Mouse (Mus musculus): ENCODE data around the gene Atp10a. TPM values are rescaled to one million over a fixed set of nuclear protein-coding genes. Genes with fewer than 3 reads are reported as not detected.
A peak's percentile ranks its signal among the peaks of the same experiment; 100 is the strongest.
"Not testable (repeated sequence)": the region's sequence is repeated elsewhere in the genome, so short reads cannot be mapped to it uniquely, and the experiment has no call there.

Gene Atp10a
- polyA plus RNA-seq, 1 experiment = 3.4 TPM

DNA sequence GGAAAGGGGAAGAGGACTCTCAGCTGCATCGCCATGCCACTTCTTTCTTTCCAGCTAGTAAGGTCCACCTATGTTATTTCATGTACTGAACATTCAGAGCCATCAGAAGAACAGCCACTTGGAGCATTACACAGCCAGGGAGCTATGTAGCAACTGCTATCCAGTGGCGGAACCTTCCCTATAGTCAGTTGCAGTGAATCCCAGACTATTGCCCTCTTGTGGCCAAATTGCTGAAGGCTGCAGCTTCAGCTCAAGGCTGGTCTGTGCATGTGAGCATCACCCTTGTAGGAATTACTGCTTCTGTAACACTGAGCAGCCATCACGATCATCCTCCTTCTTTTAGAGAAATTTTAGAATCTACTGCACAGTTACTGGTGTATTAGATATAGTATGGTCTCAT lies 114.3 kb downstream of the Atp10a start:
- Histone ChIP-seq H3K4me1 (ENCODE audit: control insufficient read depth, insufficient read depth, insufficient read length, low read length) (no peaks in the 10 kb centered on the region), H3K4me3 (ENCODE audit: insufficient read depth, low read depth, low read length) (no peak overlapping the region), H3K27ac (replicated peaks; ENCODE audit: low read depth, low read length) (no peak overlapping the region)

DNA sequence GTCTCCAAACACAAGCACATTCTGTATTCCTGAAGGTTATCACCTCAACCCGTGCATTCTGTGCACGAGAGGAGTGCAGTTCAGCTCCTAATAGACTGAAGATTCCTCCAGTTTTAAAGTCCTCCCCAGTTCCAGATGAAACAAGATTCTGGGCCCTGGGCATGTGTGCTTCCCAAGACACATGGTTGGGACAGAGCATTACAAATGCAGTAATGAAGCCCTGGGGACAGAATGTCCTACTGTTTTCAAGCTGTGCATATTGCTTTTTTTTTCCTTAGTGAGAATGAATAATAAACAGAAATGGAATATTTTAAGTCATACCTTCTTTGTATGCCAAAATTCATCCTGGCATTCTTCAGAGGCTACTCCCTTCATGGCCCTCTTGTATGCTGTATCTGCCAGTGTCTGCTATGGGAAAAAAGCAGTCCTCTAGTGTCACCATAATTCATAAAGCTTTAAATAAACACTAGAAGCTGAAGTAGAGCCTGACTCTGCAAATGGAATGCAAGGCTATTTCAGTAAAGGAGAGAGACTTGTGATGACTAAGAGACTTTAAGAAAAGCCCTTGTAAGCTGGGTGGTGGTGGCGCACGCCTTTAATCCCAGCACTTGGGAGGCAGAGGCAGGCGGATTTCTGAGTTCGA lies 116.2 kb downstream of the Atp10a start:
- Histone ChIP-seq H3K4me1 (ENCODE audit: control insufficient read depth, insufficient read depth, insufficient read length, low read length) (no peaks in the 10 kb centered on the region), H3K4me3 (ENCODE audit: insufficient read depth, low read depth, low read length) (no peak overlapping the region), H3K27ac (replicated peaks; ENCODE audit: low read depth, low read length) (no peak overlapping the region)

DNA sequence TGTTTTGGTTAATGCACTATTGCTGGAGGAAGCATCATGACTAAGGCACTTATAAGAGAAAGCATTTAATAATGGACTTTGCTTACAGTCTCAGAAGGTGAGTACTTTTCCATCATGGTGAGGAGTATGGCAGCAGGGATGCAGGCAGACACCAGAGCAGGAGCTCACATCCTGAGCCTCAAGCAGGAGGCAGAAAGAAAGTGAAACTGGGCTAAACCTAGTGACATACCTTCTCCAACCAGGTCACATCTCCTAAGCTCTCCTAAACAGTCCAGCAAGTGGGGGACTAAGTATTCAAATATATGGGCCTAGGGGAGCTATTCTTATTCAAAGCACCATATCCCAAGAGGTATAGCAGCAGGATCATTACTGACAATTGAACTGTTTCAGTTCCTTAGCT lies 123.2 kb downstream of the Atp10a start:
- H3K27ac ChIP-seq (replicated peaks; ENCODE audit: low read depth, low read length) = no peak overlapping the region
- no peak overlapping the region for H3K4me3 ChIP-seq (ENCODE audit: insufficient read depth, low read depth, low read length)
- H3K4me1 ChIP-seq (ENCODE audit: control insufficient read depth, insufficient read depth, insufficient read length, low read length) = no peaks in the 10 kb centered on the region

DNA sequence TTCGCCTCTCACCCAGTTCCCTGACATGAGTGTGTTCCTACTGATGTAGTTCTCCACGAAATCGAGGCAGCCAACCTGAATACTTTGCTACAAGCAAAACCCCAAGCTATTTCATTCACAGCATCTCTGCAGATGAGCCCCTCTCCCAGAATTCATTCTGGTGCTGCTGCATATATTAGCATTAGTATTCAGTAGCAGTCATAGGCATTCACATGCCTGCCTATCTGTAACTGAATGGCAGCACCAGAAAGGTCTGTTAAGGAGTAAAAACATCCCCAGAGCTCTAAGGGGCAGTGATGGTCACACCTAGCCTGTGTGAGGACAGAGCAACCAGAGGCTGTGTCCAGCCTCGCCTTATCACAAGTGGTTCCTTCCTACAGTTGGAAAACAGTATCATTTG lies 131.0 kb downstream of the Atp10a start:
- 0 out of 2 replicates have a peak, but pooled peaks cover 3% of the 10 kb centered on the region for H3K4me1 ChIP-seq (ENCODE audit: control insufficient read depth, insufficient read depth, insufficient read length, low read length)
- no peak overlapping the region for H3K27ac ChIP-seq (replicated peaks; ENCODE audit: low read depth, low read length)
- H3K4me3 ChIP-seq (ENCODE audit: insufficient read depth, low read depth, low read length) = no peak overlapping the region

DNA sequence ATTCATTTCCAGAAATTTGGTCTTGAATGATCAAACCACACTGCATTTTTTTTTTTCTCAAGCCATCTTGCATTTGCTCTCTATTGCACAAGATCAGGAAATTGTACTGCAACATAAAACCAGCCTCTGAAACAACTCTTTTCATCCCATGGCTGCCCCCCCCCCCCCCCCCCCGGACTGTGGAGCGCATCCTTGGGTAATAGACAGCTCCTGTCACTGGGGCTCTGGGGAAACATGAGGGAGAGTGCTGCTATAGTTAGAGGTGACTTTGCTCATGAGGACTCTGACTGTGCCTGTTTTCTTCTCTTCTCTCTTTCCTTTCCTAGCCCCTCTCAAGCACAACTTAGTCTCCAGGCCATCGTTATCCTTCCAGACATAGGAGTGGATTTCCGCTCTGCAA lies 131.6 kb downstream of the Atp10a start:
- 0 out of 2 replicates have a peak, but pooled peaks cover 3% of the 10 kb centered on the region for H3K4me1 ChIP-seq (ENCODE audit: control insufficient read depth, insufficient read depth, insufficient read length, low read length)
- H3K27ac ChIP-seq (replicated peaks; ENCODE audit: low read depth, low read length) = no peak overlapping the region
- no peak overlapping the region for H3K4me3 ChIP-seq (ENCODE audit: insufficient read depth, low read depth, low read length)

DNA sequence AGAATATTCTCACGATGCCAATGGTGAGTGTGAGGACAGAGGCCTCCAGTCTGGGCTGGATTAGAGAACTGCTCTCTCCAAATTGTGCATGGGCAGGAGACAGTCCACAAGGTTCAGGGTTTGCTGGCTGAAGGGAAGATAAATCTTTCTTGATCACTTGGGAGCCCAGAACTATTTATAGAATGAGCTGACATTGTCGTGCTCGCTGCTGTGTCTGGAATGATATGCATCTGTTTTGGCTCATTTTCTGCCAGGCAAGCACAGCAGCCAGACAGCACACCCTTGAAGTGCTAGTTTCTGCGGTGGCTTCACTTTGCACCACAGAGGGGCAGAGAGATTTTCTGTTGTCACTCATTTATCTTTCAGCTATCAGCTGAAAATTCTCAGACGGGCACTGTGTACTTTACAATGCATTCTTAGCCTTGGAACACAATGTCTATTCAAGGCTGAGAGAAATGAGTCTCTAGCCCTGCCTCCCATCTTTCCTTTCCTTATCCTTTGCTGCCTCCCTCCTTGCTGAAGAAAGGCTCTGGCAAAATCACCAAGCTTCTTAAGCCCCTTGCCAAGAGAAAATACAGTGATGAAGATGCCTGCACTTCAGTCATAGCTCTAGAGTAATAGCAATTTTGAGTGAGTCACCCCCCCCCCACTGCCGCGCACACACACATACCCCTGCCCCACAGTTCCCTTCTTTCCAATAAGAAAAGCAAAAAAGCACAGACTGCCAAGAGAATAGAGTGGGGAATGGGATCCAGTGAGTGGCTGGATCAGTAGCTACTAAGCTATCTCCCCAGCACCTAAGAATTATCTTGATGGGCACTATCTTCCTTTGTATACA lies 132.7 kb downstream of the Atp10a start:
- Histone ChIP-seq H3K4me1 (ENCODE audit: control insufficient read depth, insufficient read depth, insufficient read length, low read length) (0 out of 2 replicates have a peak, but pooled peaks cover 3% of the 10 kb centered on the region), H3K27ac (replicated peaks; ENCODE audit: low read depth, low read length) (no peak overlapping the region), H3K4me3 (ENCODE audit: insufficient read depth, low read depth, low read length) (no peak overlapping the region)

DNA sequence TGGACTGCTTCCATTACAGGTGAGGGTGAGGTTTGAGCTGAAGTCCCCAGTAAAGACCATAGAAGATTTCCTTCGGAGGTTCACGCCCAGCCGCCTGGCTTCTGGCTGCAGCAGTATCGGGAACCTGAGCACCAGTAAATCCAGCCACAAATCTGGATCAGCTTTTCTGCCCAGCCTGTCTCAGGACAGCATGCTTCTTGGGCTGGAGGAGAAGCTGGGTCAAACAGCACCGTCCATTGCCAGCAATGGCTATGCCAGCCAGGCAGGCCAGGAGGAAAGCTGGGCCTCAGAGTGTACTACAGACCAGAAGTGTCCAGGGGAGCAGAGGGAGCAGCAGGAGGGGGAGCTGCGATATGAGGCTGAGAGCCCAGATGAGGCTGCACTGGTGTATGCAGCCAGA lies 141.3 kb downstream of the Atp10a start:
- Histone ChIP-seq H3K4me3 (ENCODE audit: insufficient read depth, low read depth, low read length) (no peak overlapping the region), H3K4me1 (ENCODE audit: control insufficient read depth, insufficient read depth, insufficient read length, low read length) (no peaks in the 10 kb centered on the region), H3K27ac (replicated peaks; ENCODE audit: low read depth, low read length) (no peak overlapping the region)

DNA sequence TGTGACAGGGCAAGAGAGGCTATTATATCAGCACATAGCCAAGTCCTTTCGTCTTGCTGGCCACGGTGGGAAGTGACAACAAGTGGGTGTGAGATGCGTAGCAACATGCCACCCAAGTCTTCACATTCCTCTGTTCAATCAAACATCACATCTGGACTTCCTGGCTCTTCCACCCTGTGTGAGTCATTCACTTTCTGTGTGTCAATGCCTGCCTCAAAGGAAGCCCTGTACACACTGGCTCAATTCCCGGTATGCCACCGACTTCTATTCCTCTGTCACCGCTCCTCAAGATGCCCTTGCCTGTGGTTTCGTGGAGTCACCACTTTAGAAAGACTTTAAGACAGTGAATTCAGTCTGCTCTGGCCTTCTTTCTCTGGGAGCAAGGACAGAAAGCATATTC lies 144.9 kb downstream of the Atp10a start:
- Histone ChIP-seq H3K27ac (replicated peaks; ENCODE audit: low read depth, low read length) (no peak overlapping the region), H3K4me3 (ENCODE audit: insufficient read depth, low read depth, low read length) (no peak overlapping the region), H3K4me1 (ENCODE audit: control insufficient read depth, insufficient read depth, insufficient read length, low read length) (no peaks in the 10 kb centered on the region; the same call in 1 of the 2 replicates)

DNA sequence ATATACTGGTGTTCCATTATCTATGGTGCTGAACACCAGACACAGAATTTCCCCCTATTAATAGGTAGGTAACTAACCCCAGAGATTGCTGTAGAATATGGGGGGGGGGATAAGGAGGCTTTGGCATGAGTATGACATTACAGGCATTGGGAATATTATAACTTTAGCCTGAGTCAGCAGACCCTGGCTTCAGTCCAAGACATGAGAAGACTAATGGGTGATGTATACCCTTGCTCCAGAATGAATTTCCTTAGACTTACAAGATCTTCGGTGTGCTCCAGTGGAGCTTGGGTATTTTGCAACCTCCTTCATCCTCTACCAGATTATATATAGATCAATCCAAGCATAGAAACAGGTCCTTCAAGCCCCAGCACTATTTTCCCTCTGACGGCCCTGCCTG lies 145.8 kb downstream of the Atp10a start:
- H3K4me3 ChIP-seq (ENCODE audit: insufficient read depth, low read depth, low read length) = no peak overlapping the region
- H3K27ac ChIP-seq (replicated peaks; ENCODE audit: low read depth, low read length) = no peak overlapping the region
- H3K4me1 ChIP-seq (ENCODE audit: control insufficient read depth, insufficient read depth, insufficient read length, low read length) = no peaks in the 10 kb centered on the region; the same call in 1 of the 2 replicates

DNA sequence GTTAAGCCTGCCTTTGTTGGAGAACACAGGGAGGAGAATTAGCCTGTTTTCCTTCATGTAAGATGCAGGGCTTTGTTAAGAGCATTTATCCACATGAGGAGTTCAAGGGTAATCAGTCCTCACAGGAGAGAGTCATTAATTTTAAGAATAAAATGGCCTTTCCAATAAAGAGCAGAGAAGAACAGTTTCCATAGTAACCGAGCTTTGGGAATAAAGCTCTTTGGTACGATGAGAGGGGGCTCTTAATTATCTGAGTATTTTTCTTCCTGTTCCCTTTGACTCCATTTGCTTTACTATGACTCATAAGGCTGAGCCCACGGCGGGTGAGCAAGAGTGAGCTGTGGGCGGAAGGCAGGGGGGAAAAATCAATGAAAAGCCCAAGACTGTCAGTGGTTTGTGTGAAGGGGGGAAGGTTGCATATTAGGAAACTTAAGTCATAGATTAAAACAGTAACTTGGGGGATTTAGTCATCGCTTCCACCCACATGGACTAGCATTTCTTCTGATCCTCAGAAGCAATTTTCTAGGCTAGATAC lies 166.2 kb downstream of the Atp10a start:
- no peak overlapping the region for H3K27ac ChIP-seq (replicated peaks; ENCODE audit: low read depth, low read length)
- no peak overlapping the region for H3K4me3 ChIP-seq (ENCODE audit: insufficient read depth, low read depth, low read length)
- H3K4me1 ChIP-seq (ENCODE audit: control insufficient read depth, insufficient read depth, insufficient read length, low read length) = no peaks in the 10 kb centered on the region

DNA sequence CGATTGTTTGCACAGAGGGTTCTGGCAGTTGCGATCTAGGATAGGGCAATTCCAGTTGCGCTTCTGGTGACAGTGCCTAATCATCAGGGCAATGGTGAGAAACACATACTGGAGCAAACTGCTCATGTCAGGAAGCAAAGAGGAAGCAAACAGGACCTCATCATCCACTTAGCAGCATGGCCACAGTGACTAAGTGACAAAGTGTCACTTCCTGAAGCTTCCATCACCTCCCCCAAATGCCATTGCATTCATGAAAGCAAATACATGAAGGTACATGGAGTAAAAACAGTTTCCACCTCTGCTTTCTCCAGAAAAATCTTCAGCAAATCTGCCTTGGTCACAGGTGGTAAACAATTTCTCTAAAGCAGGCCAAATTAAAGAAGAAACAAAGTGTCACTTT lies 168.7 kb downstream of the Atp10a start:
- Histone ChIP-seq H3K4me1 (ENCODE audit: control insufficient read depth, insufficient read depth, insufficient read length, low read length) (peaks cover 8% of the 10 kb centered on the region), H3K4me3 (ENCODE audit: insufficient read depth, low read depth, low read length) (no peak overlapping the region), H3K27ac (replicated peaks; ENCODE audit: low read depth, low read length) (no peak overlapping the region)

DNA sequence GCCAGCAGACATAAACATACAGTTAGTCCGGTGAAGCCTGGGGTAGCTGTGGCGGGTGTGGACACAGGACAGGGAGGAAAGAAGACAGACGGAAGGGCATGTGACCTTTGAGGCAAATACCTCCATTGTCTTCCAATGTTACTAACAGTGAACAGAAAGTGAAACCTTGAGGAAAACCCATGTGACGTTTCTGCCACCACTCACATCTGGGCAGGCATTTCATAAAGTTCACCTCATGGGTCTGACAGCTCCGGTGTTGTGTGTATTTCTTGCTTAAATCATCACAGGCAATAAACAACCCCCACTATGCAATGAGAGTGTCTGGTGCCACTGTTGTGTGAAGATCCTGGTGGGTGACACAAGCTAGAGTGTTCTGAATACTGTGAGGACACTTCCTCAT lies 173.1 kb downstream of the Atp10a start:
- Histone ChIP-seq H3K27ac (replicated peaks; ENCODE audit: low read depth, low read length) (peak overlapping the region; percentile 85), H3K4me3 (ENCODE audit: insufficient read depth, low read depth, low read length) (0 out of 2 replicates have a peak overlapping the region, but pooled peaks have one; percentile 26), H3K4me1 (ENCODE audit: control insufficient read depth, insufficient read depth, insufficient read length, low read length) (peaks cover 19% of the 10 kb centered on the region)

DNA sequence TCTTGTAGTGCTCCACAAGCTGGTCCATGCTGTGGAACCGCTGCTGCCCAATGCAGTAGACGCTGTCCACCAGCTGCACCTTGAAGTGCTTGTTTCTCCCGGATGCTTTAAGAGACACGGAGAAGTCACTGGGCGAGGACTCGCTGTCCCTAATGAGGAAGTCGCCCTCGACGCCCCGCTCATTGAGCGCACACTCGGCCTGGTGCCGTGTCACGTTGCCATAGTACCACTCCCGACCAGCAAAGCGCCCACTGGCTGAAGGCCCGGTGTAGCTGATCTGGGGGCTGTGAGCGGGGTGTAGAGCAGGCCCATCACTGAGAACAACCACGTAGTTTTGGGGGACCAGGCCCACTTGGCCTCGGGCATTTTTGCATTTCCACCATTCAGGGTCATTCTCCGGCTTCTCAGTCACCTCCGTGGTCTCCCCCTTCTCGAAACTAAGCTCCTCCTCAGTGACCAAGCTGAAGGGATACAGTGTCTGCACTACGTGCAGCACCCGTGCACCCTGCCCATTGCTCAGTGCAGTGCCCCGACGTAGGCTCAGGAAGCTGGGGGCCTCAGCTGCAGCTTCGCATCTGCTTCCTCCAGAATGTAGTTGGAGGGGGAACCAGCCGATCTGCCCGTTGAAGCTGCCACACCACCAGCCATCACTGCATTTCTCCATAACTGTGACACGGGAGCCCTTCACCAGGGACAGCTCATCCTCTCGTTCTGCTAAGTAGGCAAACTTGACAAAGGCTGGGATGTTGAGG lies 181.1 kb downstream of the Atp10a start:
- H3K4me3 ChIP-seq (ENCODE audit: insufficient read depth, low read depth, low read length); H3K4me1 ChIP-seq (ENCODE audit: control insufficient read depth, insufficient read depth, insufficient read length, low read length); H3K27ac ChIP-seq (replicated peaks; ENCODE audit: low read depth, low read length): not testable (repeated sequence)

DNA sequence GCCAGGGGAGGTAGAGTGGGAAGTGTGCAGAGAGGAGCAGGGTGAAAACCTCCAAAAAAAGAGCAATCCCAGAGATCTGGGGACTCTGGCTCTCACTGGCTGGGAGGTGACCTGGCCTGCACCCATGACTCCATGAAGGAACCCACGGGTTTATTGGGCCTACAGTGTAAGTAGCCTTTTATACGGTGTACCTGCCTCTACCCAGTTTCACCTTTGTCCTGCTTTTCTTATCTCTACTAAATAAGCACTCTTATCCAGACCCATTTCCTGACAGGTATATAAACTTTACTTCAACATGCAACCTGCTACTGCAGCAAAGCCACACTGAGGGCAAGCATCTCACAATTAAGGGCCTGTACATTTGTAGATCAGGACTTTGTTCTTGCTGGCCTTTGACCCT lies 184.4 kb downstream of the Atp10a start:
- Histone ChIP-seq H3K4me3 (ENCODE audit: insufficient read depth, low read depth, low read length) (no peak overlapping the region), H3K27ac (replicated peaks; ENCODE audit: low read depth, low read length) (no peak overlapping the region), H3K4me1 (ENCODE audit: control insufficient read depth, insufficient read depth, insufficient read length, low read length) (peaks cover 6% of the 10 kb centered on the region; the same call in 1 of the 2 replicates)

DNA sequence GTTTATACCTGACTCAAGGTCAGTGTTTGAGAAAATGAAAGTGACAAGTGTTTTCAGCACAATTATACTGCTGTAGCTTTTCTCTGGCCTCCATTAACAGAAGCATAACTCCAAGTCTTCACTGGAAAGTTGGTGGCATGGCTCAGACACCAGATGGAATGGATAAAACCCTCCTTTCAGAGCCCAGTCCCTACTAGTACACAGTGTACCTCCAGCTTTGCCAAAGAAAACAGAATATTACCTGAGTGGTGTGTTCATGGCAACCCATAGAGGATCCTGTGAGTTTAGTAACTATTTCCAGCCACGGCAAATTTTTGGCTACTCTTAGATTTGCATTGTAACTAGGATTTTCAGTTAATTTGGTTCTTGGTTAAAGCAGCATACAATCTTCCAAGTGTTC lies 185.1 kb downstream of the Atp10a start:
- Histone ChIP-seq H3K4me3 (ENCODE audit: insufficient read depth, low read depth, low read length) (no peak overlapping the region), H3K4me1 (ENCODE audit: control insufficient read depth, insufficient read depth, insufficient read length, low read length) (peaks cover 6% of the 10 kb centered on the region; the same call in 1 of the 2 replicates), H3K27ac (replicated peaks; ENCODE audit: low read depth, low read length) (no peak overlapping the region)
